Mouse (Mus musculus) G1E (cell line): ENCODE data around the gene Zfp638. TPM values are rescaled to one million over a fixed set of nuclear protein-coding genes. Genes with fewer than 3 reads are reported as not detected.
"Not testable (repeated sequence)": the region's sequence is repeated elsewhere in the genome, so short reads cannot be mapped to it uniquely, and the experiment has no call there.

Source experiments
- ATAC-seq: 2 replicates; pipeline ENCODE4 v1.8.0; 2016; ENCODE audit warnings: mild to moderate bottlenecking; ENCODE audit not compliant: insufficient number of reproducible peaks, poor library complexity, low FRiP score, severe bottlenecking; ENCODE audit errors: extremely low read depth
- DNase-seq: peaks from one replicate; pipeline ENCODE4 v3.0.0; 2012; ENCODE audit warnings: low spot score
- H3K27me3 ChIP-seq: 2 replicates; pipeline ENCODE4 v1.6.1; 2012; ENCODE audit warnings: mild to moderate bottlenecking, low read length, inconsistent platforms; ENCODE audit not compliant: insufficient read depth
- H3K36me3 ChIP-seq: replicated peaks from 2 replicates; pipeline ENCODE3; 2012; ENCODE audit warnings: mild to moderate bottlenecking, inconsistent platforms
- H3K4me1 ChIP-seq: 2 replicates; pipeline ENCODE4 v1.6.1; 2012; ENCODE audit warnings: low read depth, low read length, inconsistent platforms, mixed read lengths; ENCODE audit not compliant: insufficient read depth
- H3K4me3 ChIP-seq: 2 replicates; pipeline ENCODE4 v1.5.1; 2012; ENCODE audit warnings: low read depth, mild to moderate bottlenecking, inconsistent platforms, low read length, moderate library complexity, mixed read lengths
- H3K9me3 ChIP-seq: replicated peaks from 2 replicates; pipeline ENCODE4 v1.6.1; 2012; ENCODE audit warnings: inconsistent platforms
- CTCF ChIP-seq: IDR thresholded peaks from 2 replicates; pipeline ENCODE4 v1.5.1; 2012; ENCODE audit warnings: low read depth, low read length, inconsistent platforms, mixed read lengths
- GATA1 ChIP-seq: IDR thresholded peaks from 2 replicates; pipeline ENCODE4 v1.6.1; 2012; ENCODE audit warnings: borderline replicate concordance, low read length, inconsistent platforms, mixed read lengths
- GATA2 ChIP-seq: IDR thresholded peaks from 2 replicates; pipeline ENCODE4 v1.6.1; 2012; ENCODE audit warnings: low read depth, low read length, inconsistent platforms, borderline replicate concordance
- POLR2AphosphoS5 ChIP-seq: IDR thresholded peaks from 2 replicates; pipeline ENCODE4 v1.6.1; 2012; ENCODE audit warnings: low read depth, low read length, inconsistent platforms; ENCODE audit not compliant: insufficient replicate concordance
- TAL1 ChIP-seq: conservative IDR thresholded peaks from 2 replicates; pipeline ENCODE4 v1.6.1; 2012; ENCODE audit warnings: low read depth, low read length, inconsistent platforms, mixed read lengths
- polyA plus RNA-seq: library from polyadenylated mRNA; stranded (reverse); fragments of >175 nt; gene quantifications from 2 replicates; pipeline ENCODE4 v1.2.3, GENCODE M21; 2012
- total RNA-seq, 2 experiments: library from RNA; stranded (forward) in 1 of 2; stranded (reverse) in 1 of 2; fragments of 200-1000 nt in 1 of 2; fragments of >200 nt in 1 of 2; fragmentation: Nextera tagmentation in 1 of 2; gene quantifications; 2 replicates each; pipeline ENCODE4 v1.2.3; 2014 to 2017

The Zfp638 gene
- total and polyA plus RNA-seq, 3 experiments: 5.3 to 181 (median 152) TPM

GRCm38 (mm10) chr6:84028791-84029190 is 161.9 kb downstream of the Zfp638 start:
- no peaks in the 10 kb centered on the region for H3K4me1 ChIP-seq
- no peaks in the 10 kb centered on the region for H3K36me3 ChIP-seq
- no peak overlapping the region for H3K4me3 ChIP-seq
- no peaks in the 10 kb centered on the region; the same call in 1 of the 2 replicates for H3K27me3 ChIP-seq
- TF ChIP-seq POLR2AphosphoS5 (no peak), CTCF (no peak), TAL1 (no peak), GATA1 (no peak), GATA2 (no peak)
- ATAC-seq: no peak
- DNase-seq: no peak
- H3K9me3 ChIP-seq: no peaks in the 10 kb centered on the region

- DNase-seq (no peak), ATAC-seq (no peak)
- no peaks in the 10 kb centered on the region for H3K9me3 ChIP-seq
- H3K36me3 ChIP-seq: no peaks in the 10 kb centered on the region
- H3K4me3 ChIP-seq: no peak overlapping the region
- H3K27me3 ChIP-seq: peaks cover under 1% of the 10 kb centered on the region; the same call in 1 of the 2 replicates
- no peaks in the 10 kb centered on the region for H3K4me1 ChIP-seq
- no peak for TF ChIP-seq GATA2
- no peak for TF ChIP-seq GATA1
- no peak for TF ChIP-seq POLR2AphosphoS5
- TF ChIP-seq TAL1: no peak
- TF ChIP-seq CTCF: no peak
These were observed 162.9 kb downstream of the Zfp638 start for GRCm38 (mm10) chr6:84029775-84030174.

GRCm38 (mm10) chr6:84032516-84032915 is 165.6 kb downstream of the Zfp638 start:
- not testable (repeated sequence) for H3K9me3 ChIP-seq, H3K4me1 ChIP-seq, ATAC-seq, DNase-seq, H3K4me3 ChIP-seq, H3K27me3 ChIP-seq, H3K36me3 ChIP-seq

Other genes starting within 250 kb of the Zfp638 start
- not detected in 2 replicates for gene Clec4f, start 210.9 kb upstream of the Zfp638 start, total RNA-seq (2014; fragmentation: Nextera tagmentation)
- 0.05 TPM in 1 of 2 replicates, not detected in the other for gene Clec4f, start 210.9 kb upstream of the Zfp638 start, total RNA-seq (2017)
- gene Clec4f, start 210.9 kb upstream of the Zfp638 start, polyA plus RNA-seq: not detected in 2 replicates
- not detected in 2 replicates for gene Cd207, start 189.3 kb upstream of the Zfp638 start, total RNA-seq (2014; fragmentation: Nextera tagmentation)
- not detected in 2 replicates for gene Cd207, start 189.3 kb upstream of the Zfp638 start, total RNA-seq (2017)
- not detected in 2 replicates for gene Cd207, start 189.3 kb upstream of the Zfp638 start, polyA plus RNA-seq
- not detected in 2 replicates for gene Vax2, start 155.8 kb upstream of the Zfp638 start, total RNA-seq (2014; fragmentation: Nextera tagmentation)
- not detected in 2 replicates for gene Vax2, start 155.8 kb upstream of the Zfp638 start, total RNA-seq (2017)
- gene Vax2, start 155.8 kb upstream of the Zfp638 start, polyA plus RNA-seq: not detected in 2 replicates
- not detected in 2 replicates for gene Atp6v1b1, start 124.1 kb upstream of the Zfp638 start, total RNA-seq (2014; fragmentation: Nextera tagmentation)
- gene Atp6v1b1, start 124.1 kb upstream of the Zfp638 start, total RNA-seq (2017): 0.22 TPM in 1 of 2 replicates, not detected in the other
- gene Atp6v1b1, start 124.1 kb upstream of the Zfp638 start, polyA plus RNA-seq: not detected in 2 replicates
- gene Ankrd53, start 104.5 kb upstream of the Zfp638 start, total RNA-seq (2014; fragmentation: Nextera tagmentation): not detected in 2 replicates
- gene Ankrd53, start 104.5 kb upstream of the Zfp638 start, total RNA-seq (2017): not detected in 2 replicates
- not detected in 2 replicates for gene Ankrd53, start 104.5 kb upstream of the Zfp638 start, polyA plus RNA-seq
- 47.8 and 50.0 TPM in 2 replicates for gene Tex261, start 91.3 kb upstream of the Zfp638 start, total RNA-seq (2014; fragmentation: Nextera tagmentation)
- 32.5 and 35.4 TPM in 2 replicates for gene Tex261, start 91.3 kb upstream of the Zfp638 start, total RNA-seq (2017)
- 30.3 and 34.6 TPM in 2 replicates for gene Tex261, start 91.3 kb upstream of the Zfp638 start, polyA plus RNA-seq
- 12.9 and 19.2 TPM in 2 replicates for gene Nagk, start 72.1 kb upstream of the Zfp638 start, total RNA-seq (2014; fragmentation: Nextera tagmentation)
- 49.7 and 50.7 TPM in 2 replicates for gene Nagk, start 72.1 kb upstream of the Zfp638 start, total RNA-seq (2017)
- 5.5 and 6.5 TPM in 2 replicates for gene Nagk, start 72.1 kb upstream of the Zfp638 start, polyA plus RNA-seq
- gene Paip2b, start 35.4 kb upstream of the Zfp638 start, total RNA-seq (2014; fragmentation: Nextera tagmentation): 7.6 and 8.4 TPM in 2 replicates
- gene Paip2b, start 35.4 kb upstream of the Zfp638 start, total RNA-seq (2017): 10.3 and 12.0 TPM in 2 replicates
- gene Paip2b, start 35.4 kb upstream of the Zfp638 start, polyA plus RNA-seq: 9.3 and 10.5 TPM in 2 replicates
- gene Dysf, start 141.5 kb downstream of the Zfp638 start, total RNA-seq (2014; fragmentation: Nextera tagmentation): not detected in 2 replicates
- gene Dysf, start 141.5 kb downstream of the Zfp638 start, total RNA-seq (2017): 0.06 and 0.11 TPM in 2 replicates
- gene Dysf, start 141.5 kb downstream of the Zfp638 start, polyA plus RNA-seq: not detected in 2 replicates